Mouse (Mus musculus) heart, postnatal 0 days (tissue): ENCODE results near the gene Zpbp2. TPM values are rescaled to one million over a fixed set of nuclear protein-coding genes. Genes with fewer than 3 reads are reported as not detected.

Source experiments
- ATAC-seq: fragments of 200-750 bp; cut with Nextera tagmentation; 2 replicates; pipeline ENCODE4 v1.8.0; 2017; ENCODE audit warnings: low read depth, moderate number of reproducible peaks, moderate library complexity; ENCODE audit not compliant: insufficient read depth
- DNase-seq: peaks from one replicate; pipeline ENCODE4 v3.0.0-alpha.2; 2016; ENCODE audit warnings: low spot score
- H3K27ac ChIP-seq: fragments of 300-500 bp; sonication (generic); 2 replicates; pipeline ENCODE4 v1.5.1; 2014; ENCODE audit warnings: low read depth, mild to moderate bottlenecking
- H3K27me3 ChIP-seq: fragments of 300-500 bp; sonication (generic); 2 replicates; pipeline ENCODE4 v1.6.1; 2014; ENCODE audit warnings: low read length, mixed read lengths; ENCODE audit not compliant: control insufficient read depth, insufficient read depth
- H3K36me3 ChIP-seq: fragments of 300-500 bp; sonication (generic); replicated peaks from 2 replicates; pipeline ENCODE4 v1.6.1; 2014; ENCODE audit warnings: low read length, mixed read lengths; ENCODE audit not compliant: control insufficient read depth, insufficient read depth
- H3K4me1 ChIP-seq: fragments of 300-500 bp; sonication (generic); 2 replicates; pipeline ENCODE4 v1.6.1; 2014; ENCODE audit warnings: antibody characterized with exemption; ENCODE audit not compliant: control insufficient read depth, insufficient read depth
- H3K4me2 ChIP-seq: fragments of 300-500 bp; sonication (generic); 2 replicates; pipeline ENCODE4 v1.6.1; 2014; ENCODE audit warnings: low read depth, mild to moderate bottlenecking, low read length, moderate library complexity
- H3K4me3 ChIP-seq: fragments of 300-500 bp; sonication (generic); 2 replicates; pipeline ENCODE4 v1.5.1; 2014; ENCODE audit warnings: low read depth, low read length
- H3K9ac ChIP-seq: fragments of 300-500 bp; sonication (generic); replicated peaks from 2 replicates; pipeline ENCODE4 v1.6.1; 2014; ENCODE audit warnings: low read depth, low read length, mixed read lengths
- H3K9me3 ChIP-seq: fragments of 300-500 bp; sonication (generic); replicated peaks from 2 replicates; pipeline ENCODE4 v1.6.1; 2016; ENCODE audit warnings: low read length; ENCODE audit not compliant: control insufficient read depth
- CTCF ChIP-seq: IDR thresholded peaks from 2 replicates; pipeline ENCODE4 v1.5.1; 2016; ENCODE audit warnings: antibody characterized with exemption, control low read depth, low read depth
- EP300 ChIP-seq: IDR thresholded peaks from 2 replicates; pipeline ENCODE4 v1.6.1; 2016; ENCODE audit warnings: antibody characterized with exemption, low read depth
- WGBS: fragments of 180-500 bp; shearing (Covaris S2); extraction: QIAGEN DNeasy Blood & Tissue Kit; methylation state at CpG from one replicate; pipeline ENCODE4 v1.1.7; 2014; 5-methylcytosine and 5-hydroxymethylcytosine counted together
- polyA plus RNA-seq: library from polyadenylated mRNA; unstranded; fragments of >200 nt; fragmentation: Nextera tagmentation; extraction: Ambion mirVana; gene quantifications from 2 replicates; pipeline ENCODE4 v1.2.1, GENCODE M21; 2015
- total RNA-seq: library from RNA; depleted of rRNA; stranded (reverse); fragments of >200 nt; gene quantifications from 2 replicates; pipeline ENCODE4 v1.2.3, GENCODE M21; 2014; ENCODE audit warnings: low replicate concordance

Zpbp2 gene
- total and polyA plus RNA-seq, 2 experiments from 2014 or later, result 0.14 TPM; not detected in 1

GRCm38 (mm10) chr11:98542553-98542952 is 8.3 kb upstream of the Zpbp2 start:
- WGBS, result 66% methylated on average over 8 of the region's 8 CpGs
- DNase-seq, result no peak

GRCm38 (mm10) chr11:98543414-98543813 is 7.5 kb upstream of the Zpbp2 start:
- DNase-seq (no peak), ATAC-seq (no peak)
- Histone ChIP-seq H3K9ac (no peak overlapping the region), H3K36me3 (no peaks in the 10 kb centered on the region), H3K9me3 (peaks cover 6% of the 10 kb centered on the region; the same call in 1 of the 2 replicates), H3K4me1 (no peaks in the 10 kb centered on the region), H3K27me3 (peaks cover 66% of the 10 kb centered on the region), H3K4me2 (no peak overlapping the region), H3K4me3 (no peak overlapping the region), H3K27ac (no peak overlapping the region)
- TF ChIP-seq EP300, result no peak
- TF ChIP-seq CTCF, result no peak
- 77% methylated on average over 1 of the region's 1 CpGs for WGBS

More at GRCm38 (mm10) chr11:98542553-98542952, 8.3 kb upstream of the Zpbp2 start:
- ATAC-seq, result no peak
- Histone ChIP-seq H3K4me2 (no peak overlapping the region), H3K4me1 (no peaks in the 10 kb centered on the region), H3K36me3 (no peaks in the 10 kb centered on the region), H3K27me3 (peaks cover 58% of the 10 kb centered on the region), H3K27ac (no peak overlapping the region), H3K4me3 (no peak overlapping the region), H3K9ac (no peak overlapping the region), H3K9me3 (peaks cover 6% of the 10 kb centered on the region; the same call in 1 of the 2 replicates)
- TF ChIP-seq CTCF (no peak), EP300 (no peak)

- TF ChIP-seq EP300 (no peak), CTCF (no peak)
- DNase-seq, result no peak
- no peak for ATAC-seq
- Histone ChIP-seq H3K4me2 (peak overlapping the region; percentile 71), H3K27me3 (peaks cover 78% of the 10 kb centered on the region), H3K9ac (peak overlapping the region; percentile 47; the same call in 1 of the 2 replicates), H3K4me1 (no peaks in the 10 kb centered on the region), H3K27ac (no peak overlapping the region), H3K36me3 (no peaks in the 10 kb centered on the region), H3K9me3 (peaks cover 4% of the 10 kb centered on the region; the same call in 1 of the 2 replicates), H3K4me3 (peak overlapping the region; percentile 54)
- 4% methylated on average over 16 of the region's 16 CpGs for WGBS
Observed at GRCm38 (mm10) chr11:98544890-98545677, 5.8 kb upstream of the Zpbp2 start.

- Histone ChIP-seq H3K9me3 (no peaks in the 10 kb centered on the region), H3K27me3 (peaks cover 83% of the 10 kb centered on the region), H3K9ac (peak within 1 kb of the TSS; percentile 47; the same call in 1 of the 2 replicates), H3K36me3 (no peaks in the 10 kb centered on the region), H3K4me1 (no peaks in the 10 kb centered on the region), H3K4me2 (peak within 1 kb of the TSS; percentile 71), H3K4me3 (peak within 1 kb of the TSS; percentile 54), H3K27ac (no peak within 1 kb of the TSS)
- ATAC-seq (peak; percentile 24; the same call in 1 of the 2 replicates), DNase-seq (peak; percentile 27)
- TF ChIP-seq EP300 (no peak), CTCF (no peak)
- WGBS, result 1% methylated on average over 57 of the region's 58 CpGs
Observed at GRCm38 (mm10) chr11:98545711-98546231, 5.1 kb upstream of the Zpbp2 start, which contains the start of gene Ikzf3. Gene Ikzf3, minus strand, starts transcription at chr11:98546031.

GRCm38 (mm10) chr11:98546529-98547307 is 4.2 kb upstream of the Zpbp2 start:
- ATAC-seq (no peak), DNase-seq (no peak)
- H3K27me3 ChIP-seq, result peaks cover 76% of the 10 kb centered on the region
- TF ChIP-seq CTCF, result no peak
- no peak for TF ChIP-seq EP300
- H3K9me3 ChIP-seq, result no peaks in the 10 kb centered on the region
- peak overlapping the region; percentile 54; the same call in 1 of the 2 replicates for H3K4me3 ChIP-seq
- 48% methylated on average over 12 of the region's 12 CpGs for WGBS
- H3K36me3 ChIP-seq, result no peaks in the 10 kb centered on the region
- H3K4me1 ChIP-seq, result peaks cover 5% of the 10 kb centered on the region; the same call in 1 of the 2 replicates
- H3K27ac ChIP-seq, result no peak overlapping the region
- H3K9ac ChIP-seq, result no peak overlapping the region
- H3K4me2 ChIP-seq, result no peak overlapping the region
